Mouse (Mus musculus): ENCODE data around the gene Aco2.
A peak's percentile ranks its signal among the peaks of the same experiment; 100 is the strongest.

Aco2 gene

GRCm38 (mm10) chr15:81954151-81954583, 82.1 kb downstream of the Aco2 start:
- no peak for DNase-seq

GRCm38 (mm10) chr15:81954716-81955115, 82.6 kb downstream of the Aco2 start:
- no peak for DNase-seq

GRCm38 (mm10) chr15:81955414-81955813, 83.3 kb downstream of the Aco2 start:
- no peak for DNase-seq

- no peak for DNase-seq
Measured at GRCm38 (mm10) chr15:81956457-81956856, 84.3 kb downstream of the Aco2 start.

- DNase-seq, result no peak
Measured at GRCm38 (mm10) chr15:81957598-81957997, 85.5 kb downstream of the Aco2 start.

GRCm38 (mm10) chr15:81958906-81959305, 86.8 kb downstream of the Aco2 start:
- DNase-seq, result no peak

GRCm38 (mm10) chr15:81960171-81961077, 88.3 kb downstream of the Aco2 start, which contains the start of gene Pmm1:
Pmm1 (minus strand) TSS chr15:81960930.
- DNase-seq, result peak; percentile 98

GRCm38 (mm10) chr15:81961078-81961451, 89.0 kb downstream of the Aco2 start:
- no peak for DNase-seq

GRCm38 (mm10) chr15:81964262-81964661, 92.2 kb downstream of the Aco2 start:
- DNase-seq, result no peak

Data from thymus, adult 18-20 months (tissue).